Mouse (Mus musculus) adipocyte (in vitro differentiated cells): ENCODE results near the gene Pif1.

Experiments used
- DNase-seq: peaks from one replicate; pipeline ENCODE4 v3.0.0-alpha.2; 2016; ENCODE audit warnings: low spot score

The Pif1 gene

GRCm38 (mm10) chr9:65598765-65599249 lies 11.8 kb downstream of the Pif1 start:
- peak; percentile 78 for DNase-seq

- peak; percentile 34 for DNase-seq
Observed at GRCm38 (mm10) chr9:65600951-65601350, 14.0 kb downstream of the Pif1 start.

GRCm38 (mm10) chr9:65603401-65604102 lies 16.6 kb downstream of the Pif1 start:
- DNase-seq: no peak

GRCm38 (mm10) chr9:65605471-65606136 lies 18.6 kb downstream of the Pif1 start:
- DNase-seq: peak; percentile 86

- DNase-seq: no peak
Observed at GRCm38 (mm10) chr9:65606321-65607109, 19.6 kb downstream of the Pif1 start.

GRCm38 (mm10) chr9:65607120-65607519 lies 20.2 kb downstream of the Pif1 start:
- no peak for DNase-seq

- DNase-seq: no peak
Observed at GRCm38 (mm10) chr9:65611969-65612486, 25.1 kb downstream of the Pif1 start.

GRCm38 (mm10) chr9:65613098-65613497 lies 26.1 kb downstream of the Pif1 start:
- DNase-seq: no peak

GRCm38 (mm10) chr9:65619311-65619710 lies 32.4 kb downstream of the Pif1 start:
- DNase-seq: no peak

GRCm38 (mm10) chr9:65621196-65621595 lies 34.2 kb downstream of the Pif1 start:
- DNase-seq: no peak

- no peak for DNase-seq
Observed at GRCm38 (mm10) chr9:65621666-65622065, 34.7 kb downstream of the Pif1 start.

GRCm38 (mm10) chr9:65622826-65623225 lies 35.9 kb downstream of the Pif1 start:
- no peak for DNase-seq

- DNase-seq: no peak
Observed at GRCm38 (mm10) chr9:65624266-65624665, 37.3 kb downstream of the Pif1 start.

- DNase-seq: no peak
Observed at GRCm38 (mm10) chr9:65629025-65629766, 42.2 kb downstream of the Pif1 start, which contains the start of gene Rbpms2. Rbpms2 (plus strand) TSS chr9:65629648.

- DNase-seq: no peak
Observed at GRCm38 (mm10) chr9:65629767-65630630, 43.0 kb downstream of the Pif1 start.

GRCm38 (mm10) chr9:65630631-65631353 lies 43.8 kb downstream of the Pif1 start:
- DNase-seq: no peak

- DNase-seq: no peak
Observed at GRCm38 (mm10) chr9:65631354-65632021, 44.5 kb downstream of the Pif1 start.

GRCm38 (mm10) chr9:65635766-65636165 lies 48.8 kb downstream of the Pif1 start:
- no peak for DNase-seq

GRCm38 (mm10) chr9:65636926-65637325 lies 50.0 kb downstream of the Pif1 start:
- DNase-seq: no peak
